Mouse (Mus musculus) heart, embryonic 14.5 days (tissue): ENCODE results near the gene Mogs. TPM values are rescaled to one million over a fixed set of nuclear protein-coding genes. Genes with fewer than 3 reads are reported as not detected.
A peak's percentile ranks its signal among the peaks of the same experiment; 100 is the strongest.
"Not testable (repeated sequence)": the region's sequence is repeated elsewhere in the genome, so short reads cannot be mapped to it uniquely, and the experiment has no call there.

ENCODE experiments used
- ATAC-seq: fragments of 200-750 bp; cut with Nextera tagmentation; 2 replicates; pipeline ENCODE4 v1.8.0; 2017; ENCODE audit warnings: low read depth, moderate TSS enrichment; ENCODE audit not compliant: insufficient number of reproducible peaks, insufficient read depth, low FRiP score
- H3K27ac ChIP-seq, 2 experiments: fragments of 200-500 bp in 1 of 2; fragments of 300-500 bp in 1 of 2; sonication (generic) in 1 of 2; replicated peaks in 1 of 2; 2 replicates each; pipeline ENCODE4 v1.5.1; 2012 to 2014; ENCODE audit warnings: low read depth in 2 of 2, low read length in 2 of 2, control low read depth in 1 of 2, mild to moderate bottlenecking in 1 of 2, mixed read lengths in 1 of 2; ENCODE audit not compliant: control insufficient read depth in 1 of 2, insufficient read depth in 1 of 2
- H3K27me3 ChIP-seq: fragments of 300-500 bp; sonication (generic); 2 replicates; pipeline ENCODE4 v1.6.1; 2014; ENCODE audit warnings: mild to moderate bottlenecking, low read length, control low read depth; ENCODE audit not compliant: control insufficient read depth, insufficient read depth
- H3K36me3 ChIP-seq: fragments of 300-500 bp; sonication (generic); 2 replicates; pipeline ENCODE4 v1.6.1; 2014; ENCODE audit warnings: mild to moderate bottlenecking, control low read depth, low read length, mixed read lengths; ENCODE audit not compliant: control insufficient read depth, insufficient read depth
- H3K4me1 ChIP-seq, 2 experiments: fragments of 200-500 bp in 1 of 2; fragments of 300-500 bp in 1 of 2; sonication (generic) in 1 of 2; 2 replicates each; pipeline ENCODE4 v1.6.1; 2012 to 2014; ENCODE audit warnings: low read length in 2 of 2, control low read depth in 1 of 2, mixed read lengths in 1 of 2; ENCODE audit not compliant: control insufficient read depth in 2 of 2, insufficient read depth in 2 of 2
- H3K4me2 ChIP-seq: fragments of 300-500 bp; sonication (generic); 2 replicates; pipeline ENCODE4 v1.6.1; 2014; ENCODE audit warnings: mild to moderate bottlenecking, low read length
- H3K4me3 ChIP-seq, 2 experiments: fragments of 200-500 bp in 1 of 2; fragments of 300-500 bp in 1 of 2; sonication (generic) in 1 of 2; 2 replicates each; pipeline ENCODE4 v1.5.1; 2012 to 2014; ENCODE audit warnings: low read length in 2 of 2, mild to moderate bottlenecking in 2 of 2, control low read depth in 1 of 2, low read depth in 1 of 2, moderate library complexity in 1 of 2; ENCODE audit not compliant: control insufficient read depth in 1 of 2, insufficient read depth in 1 of 2
- H3K9ac ChIP-seq: fragments of 300-500 bp; sonication (generic); 2 replicates; pipeline ENCODE4 v1.6.1; 2014; ENCODE audit warnings: mild to moderate bottlenecking, low read length
- H3K9me3 ChIP-seq: fragments of 300-500 bp; sonication (generic); 2 replicates; pipeline ENCODE4 v1.6.1; 2016; ENCODE audit warnings: low read length, control low read depth; ENCODE audit not compliant: control insufficient read depth
- WGBS: fragments of 180-500 bp; shearing (Covaris S2); extraction: QIAGEN DNeasy Blood & Tissue Kit; methylation state at CpG from one replicate; pipeline ENCODE4 v1.1.7; 2014; 5-methylcytosine and 5-hydroxymethylcytosine counted together
- polyA plus RNA-seq: library from polyadenylated mRNA; unstranded; fragments of >200 nt; fragmentation: Nextera tagmentation; extraction: Ambion mirVana; gene quantifications from 2 replicates; pipeline ENCODE4 v1.2.1, GENCODE M21; 2014

The Mogs gene
- polyA plus RNA-seq, 1 experiment from 2014 or later, result 21.6 TPM

GRCm38 (mm10) chr6:83156259-83156684 lies 41.0 kb downstream of the Mogs start, which contains the start of the genes Wdr54 and 1700003E16Rik:
Gene Wdr54 (minus strand): TSS chr6:83156397.
Gene 1700003E16Rik (plus strand): TSS chr6:83156404.
- Histone ChIP-seq H3K27ac (no peak within 1 kb of the TSS), H3K4me3 (peak within 1 kb of the TSS; percentile 51 to 60), H3K9ac (peak within 1 kb of the TSS; percentile 70), H3K9me3 (no peaks in the 10 kb centered on the region), H3K27me3 (peaks cover 15% of the 10 kb centered on the region), H3K36me3 (peaks cover 15% of the 10 kb centered on the region), H3K4me1 (peaks cover 5% of the 10 kb centered on the region in 2 experiments; a peak in 2 of 4 replicates), H3K4me2 (peak within 1 kb of the TSS; percentile 90)
- 3% methylated on average over 32 of the region's 32 CpGs for WGBS
- ATAC-seq, result peak; percentile 63; the same call in 1 of the 2 replicates

DNA sequence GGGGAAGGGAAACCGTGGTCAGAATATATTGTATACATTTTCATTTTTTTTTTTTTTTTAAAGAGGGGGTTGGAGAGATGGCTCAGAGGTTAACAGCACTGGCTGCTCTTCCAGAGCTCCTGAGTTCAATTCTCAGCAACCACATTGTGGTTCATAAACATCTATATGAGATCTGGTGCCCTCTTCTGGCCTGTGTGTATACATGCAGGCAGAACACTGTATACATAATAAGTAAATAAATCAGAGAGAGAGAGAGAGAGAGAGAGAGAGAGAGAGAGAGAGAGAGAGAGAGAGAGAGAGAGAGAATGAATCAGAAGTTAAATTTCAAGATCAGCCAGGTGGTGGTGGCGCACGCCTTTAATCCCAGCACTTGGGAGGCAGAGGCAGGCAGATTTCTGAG lies 44.2 kb downstream of the Mogs start:
- not testable (repeated sequence) for H3K9ac ChIP-seq, H3K4me3 ChIP-seq, H3K4me2 ChIP-seq, ATAC-seq, H3K27ac ChIP-seq, H3K36me3 ChIP-seq, H3K9me3 ChIP-seq
- peaks cover 31% of the 10 kb centered on the region for H3K27me3 ChIP-seq
- 24% methylated on average over 3 of the region's 3 CpGs for WGBS
- H3K4me1 ChIP-seq, result peaks cover 6 to 19% of the 10 kb centered on the region in 2 experiments; a peak in 3 of 4 replicates

DNA sequence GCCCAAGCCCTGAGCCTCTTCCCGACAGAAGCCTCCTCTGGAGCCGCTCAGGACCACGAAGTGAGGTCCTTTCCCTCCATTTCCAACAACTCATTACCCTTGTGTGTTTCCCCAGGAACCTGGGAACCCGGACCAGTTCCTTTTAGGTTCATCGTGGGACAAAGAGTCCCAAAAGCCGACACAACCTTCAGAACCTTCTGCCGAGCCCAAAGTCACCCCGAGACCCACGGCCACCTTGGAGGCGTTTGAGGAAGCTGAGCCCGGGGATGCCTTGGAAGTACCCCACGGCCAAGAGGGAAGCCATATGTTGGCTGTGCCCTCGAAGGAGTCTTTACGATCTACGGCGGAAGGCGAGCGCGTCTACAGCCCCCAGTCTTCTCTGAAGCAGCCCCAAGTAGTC lies 46.1 kb downstream of the Mogs start:
- no peak for ATAC-seq
- no peaks in the 10 kb centered on the region for H3K36me3 ChIP-seq
- no peaks in the 10 kb centered on the region for H3K9me3 ChIP-seq
- WGBS, result 8% methylated on average over 19 of the region's 19 CpGs
- peaks cover 31% of the 10 kb centered on the region for H3K27me3 ChIP-seq
- no peak overlapping the region for H3K27ac ChIP-seq
- H3K4me1 ChIP-seq, result peaks cover 6 to 20% of the 10 kb centered on the region in 2 experiments; a peak in 3 of 4 replicates
- peak overlapping the region; percentile 34 to 46 for H3K4me3 ChIP-seq
- H3K9ac ChIP-seq, result peak overlapping the region; percentile 59
- peak overlapping the region; percentile 83 for H3K4me2 ChIP-seq

- peaks cover 31% of the 10 kb centered on the region for H3K27me3 ChIP-seq
- ATAC-seq, result no peak
- H3K4me2 ChIP-seq, result peak overlapping the region; percentile 83
- WGBS, result under 1% methylated on average over 49 of the region's 49 CpGs
- H3K27ac ChIP-seq, result no peak overlapping the region
- peak overlapping the region; percentile 34 to 46 for H3K4me3 ChIP-seq
- H3K9ac ChIP-seq, result peak overlapping the region; percentile 59
- no peaks in the 10 kb centered on the region for H3K9me3 ChIP-seq
- H3K4me1 ChIP-seq, result peaks cover 6 to 25% of the 10 kb centered on the region in 2 experiments; a peak in 3 of 4 replicates
- no peaks in the 10 kb centered on the region for H3K36me3 ChIP-seq
Measured at GRCm38 (mm10) chr6:83161921-83162641, 46.8 kb downstream of the Mogs start.

GRCm38 (mm10) chr6:83162701-83163100 lies 47.4 kb downstream of the Mogs start:
- H3K4me2 ChIP-seq, result peak overlapping the region; percentile 83
- WGBS, result under 1% methylated on average over 8 of the region's 8 CpGs
- no peak overlapping the region for H3K27ac ChIP-seq
- no peak for ATAC-seq
- H3K4me3 ChIP-seq, result peak overlapping the region; percentile 34 to 46
- no peaks in the 10 kb centered on the region for H3K36me3 ChIP-seq
- H3K9me3 ChIP-seq, result no peaks in the 10 kb centered on the region
- H3K27me3 ChIP-seq, result peaks cover 31% of the 10 kb centered on the region
- peaks cover 6 to 30% of the 10 kb centered on the region in 2 experiments; a peak in 3 of 4 replicates for H3K4me1 ChIP-seq
- peak overlapping the region; percentile 59; the same call in 1 of the 2 replicates for H3K9ac ChIP-seq

- 5% methylated on average over 6 of the region's 6 CpGs for WGBS
- Histone ChIP-seq H3K9me3 (no peaks in the 10 kb centered on the region), H3K9ac (peak overlapping the region; percentile 88), H3K27me3 (peaks cover 27% of the 10 kb centered on the region), H3K36me3 (no peaks in the 10 kb centered on the region; the same call in 1 of the 2 replicates), H3K4me3 (peak overlapping the region; percentile 72 to 81), H3K4me2 (peak overlapping the region; percentile 89), H3K27ac (peak overlapping the region in 1 of 2 experiments; percentile 64; a peak in 2 of 4 replicates), H3K4me1 (peaks cover 6 to 30% of the 10 kb centered on the region in 2 experiments; a peak in 3 of 4 replicates)
- ATAC-seq, result no peak
Measured at GRCm38 (mm10) chr6:83165026-83165606, 49.8 kb downstream of the Mogs start.

DNA sequence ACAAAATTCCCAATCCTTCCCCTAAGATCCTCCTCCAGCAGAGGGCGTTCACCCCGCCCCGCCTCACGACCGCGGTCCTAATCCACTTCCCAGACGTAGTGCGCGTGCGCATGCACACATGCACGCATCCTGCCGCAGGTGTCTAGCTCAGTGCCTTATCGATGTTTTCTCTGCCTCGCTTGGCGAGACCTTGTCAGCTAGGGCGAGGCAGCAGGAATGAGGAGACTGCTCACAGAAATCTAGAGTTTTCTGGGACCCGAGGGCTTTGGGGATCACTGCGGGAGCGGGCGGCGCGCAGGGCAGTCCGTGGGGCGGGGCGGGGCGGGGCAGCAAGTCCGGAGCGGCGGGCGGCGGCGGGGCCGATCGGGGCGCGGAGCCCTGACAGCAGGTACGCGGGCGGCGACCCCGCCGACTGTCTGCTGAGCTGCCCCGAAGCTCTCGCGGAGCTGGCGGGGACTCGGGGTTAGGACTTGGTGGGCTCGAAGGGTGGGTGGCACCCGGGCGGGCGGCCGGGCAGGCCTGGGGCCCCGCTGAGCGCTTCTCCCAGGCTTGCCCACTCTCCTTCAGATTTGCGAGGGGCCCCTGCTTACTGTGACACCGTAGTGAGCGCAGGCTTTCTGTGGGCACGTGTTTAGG lies 50.4 kb downstream of the Mogs start, which contains the start of gene Dctn1:
Dctn1 (plus strand) TSS at position 314 of the 636 bp plus-strand sequence.
- H3K9ac ChIP-seq, result peak within 1 kb of the TSS; percentile 88
- H3K27ac ChIP-seq, result peak within 1 kb of the TSS; percentile 64 to 75; a peak in 3 of 4 replicates
- whole genome bisulfite sequencing, result under 1% methylated on average over 47 of the region's 58 CpGs
- peak within 1 kb of the TSS; percentile 89 for H3K4me2 ChIP-seq
- peaks cover 21% of the 10 kb centered on the region for H3K27me3 ChIP-seq
- no peaks in the 10 kb centered on the region for H3K9me3 ChIP-seq
- peaks cover 6 to 30% of the 10 kb centered on the region in 2 experiments; a peak in 3 of 4 replicates for H3K4me1 ChIP-seq
- no peaks in the 10 kb centered on the region; the same call in 1 of the 2 replicates for H3K36me3 ChIP-seq
- ATAC-seq, result peak; percentile 77
- peak within 1 kb of the TSS; percentile 72 to 81 for H3K4me3 ChIP-seq
